Mouse (Mus musculus): Measurements from ENCODE around the gene 4931414P19Rik.

DNA sequence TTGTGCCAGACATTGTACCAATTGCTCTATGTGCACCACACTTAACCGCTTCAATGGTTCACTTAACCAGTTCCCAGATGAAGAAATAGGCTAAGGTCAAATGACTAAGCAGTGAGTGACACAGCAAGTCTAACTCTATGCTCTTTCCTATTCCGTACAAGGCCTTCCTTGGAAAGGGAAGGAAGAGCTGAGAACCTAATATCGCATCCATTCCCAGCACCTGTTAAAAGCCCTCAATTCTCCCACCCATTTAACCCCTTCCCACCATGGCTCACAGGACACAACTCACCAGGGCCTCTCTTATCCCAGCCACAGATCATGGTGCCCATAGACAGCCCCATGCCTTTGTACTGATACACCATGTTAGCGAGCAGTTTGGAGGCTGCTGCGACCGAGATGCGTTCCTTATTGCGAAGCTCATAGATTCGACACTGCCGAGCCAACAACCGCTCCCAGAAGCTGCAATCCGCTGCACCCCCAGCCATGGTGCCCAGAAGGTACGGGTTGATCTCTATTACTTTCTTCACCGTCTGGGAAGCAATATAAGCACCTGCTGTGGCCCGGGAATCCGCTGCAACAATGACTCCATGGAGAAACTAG, 10.5 kb upstream of the 4931414P19Rik start:
- TF ChIP-seq CTCF (IDR thresholded peaks at IDR 0.05; ENCODE audit: control insufficient read depth, insufficient read depth, insufficient read length) (no peak), MAX (IDR thresholded peaks at IDR 0.05) (no peak)
